11 mouse cellular contexts compared by ENCODE assay signal in the genomic region with DNA sequence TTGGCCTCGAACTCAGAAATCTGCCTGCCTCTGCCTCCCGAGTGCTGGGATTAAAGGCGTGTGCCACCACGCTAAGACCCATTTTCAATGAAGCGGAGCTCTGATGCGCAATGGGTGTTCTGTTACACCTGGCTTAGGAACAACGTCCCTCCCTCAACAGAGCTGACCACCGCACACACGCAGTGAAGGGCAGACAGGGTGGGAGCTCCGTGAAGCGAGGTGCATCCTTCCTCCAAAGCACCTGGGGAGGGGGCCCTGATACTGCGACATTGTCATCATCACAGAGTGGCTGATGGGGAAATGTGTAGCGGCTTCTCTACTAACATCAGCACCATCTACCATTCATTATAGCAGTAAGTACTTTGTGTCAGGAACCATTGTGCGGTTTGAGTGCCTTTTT.
"Had no signal": no experiment of that assay in that cellular context is flagged by ENCODE, and none has a peak within 500 bp of the region (broad histone marks: within the 10 kb centered on the region; RNA-seq: fewer than 3 reads in every experiment).

No protein-coding gene starts in this region.

- H3K4me1 ChIP-seq: liver, embryonic 13.5 days had no signal

- H3K27ac ChIP-seq: liver, embryonic 13.5 days; stomach, postnatal 0 days had no signal

- H3K4me2 ChIP-seq: liver, embryonic 13.5 days; midbrain, embryonic 11.5 days had no signal

- H3K9me3 ChIP-seq: liver, embryonic 13.5 days had no signal

- H3K36me3 ChIP-seq: liver, embryonic 13.5 days had no signal

- H3K9ac ChIP-seq: liver, embryonic 13.5 days had no signal

- DNase-seq: layer of hippocampus, postnatal 36 days; liver, embryonic 13.5 days; lung, adult 2 months; midbrain, embryonic 14.5 days; right cerebral cortex, adult 18-20 months; thymus, adult 2 months; thymus, postnatal 14 days; thymus, postnatal 4 days had no signal

- H3K4me3 ChIP-seq: left cerebral cortex, adult 2 months; liver, embryonic 13.5 days had no signal
